Mouse (Mus musculus): ENCODE data around the gene Pyroxd2. TPM values are rescaled to one million over a fixed set of nuclear protein-coding genes. Genes with fewer than 3 reads are reported as not detected.

Pyroxd2 gene
- polyA plus RNA-seq, 1 experiment, result 9.2 TPM

DNA sequence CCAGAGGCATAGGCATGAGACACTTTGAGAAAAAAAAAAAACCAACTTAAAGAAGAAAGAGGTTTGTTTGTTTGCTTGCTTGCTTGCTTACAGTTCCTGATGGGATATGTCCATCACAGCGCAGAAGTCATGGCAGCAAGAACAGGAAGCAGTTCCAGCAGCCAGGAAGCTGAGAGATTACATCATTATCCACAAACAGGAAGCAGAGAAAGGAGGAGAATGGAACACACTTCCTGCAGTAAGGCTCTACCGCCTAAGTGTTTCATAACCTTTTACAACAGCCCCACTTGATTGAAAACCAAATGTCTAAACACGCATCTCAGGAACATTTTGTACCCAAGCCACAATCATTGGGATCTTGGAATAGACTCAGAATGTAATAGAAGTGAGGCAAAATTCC lies 75.6 kb downstream of the Pyroxd2 start:
- TF ChIP-seq POLR2A (IDR thresholded peaks at IDR 0.05; ENCODE audit: borderline replicate concordance, control insufficient read depth, low read depth, low read length) (no peak), CTCF (IDR thresholded peaks at IDR 0.05; ENCODE audit: control insufficient read depth, insufficient read depth, low read length) (no peak)
- Histone ChIP-seq H3K27ac (ENCODE audit: control insufficient read depth, insufficient read depth, low read depth, low read length, poor library complexity) (no peak overlapping the region), H3K4me1 (ENCODE audit: control insufficient read depth, insufficient read depth, low read length) (no peaks in the 10 kb centered on the region; the same call in 1 of the 2 replicates), H3K4me3 (replicated peaks; ENCODE audit: control insufficient read depth, low read depth, low read length) (no peak overlapping the region)
- 43% methylated on average over 3 of the region's 3 CpGs for WGBS

Other genes starting within 250 kb of the Pyroxd2 start
- gene R3hcc1l, start 234.0 kb downstream of the Pyroxd2 start, polyA plus RNA-seq (2011; ENCODE audit: insufficient read depth, insufficient read length, low replicate concordance, missing spikeins), result 11.9 and 21.7 TPM in 2 replicates
- not detected in 2 replicates for gene Loxl4, start 140.0 kb downstream of the Pyroxd2 start, polyA plus RNA-seq (2011; ENCODE audit: insufficient read depth, insufficient read length, low replicate concordance, missing spikeins)
- 5.1 and 16.1 TPM in 2 replicates for gene Hps1, start 27.2 kb upstream of the Pyroxd2 start, polyA plus RNA-seq (2011; ENCODE audit: insufficient read depth, insufficient read length, low replicate concordance, missing spikeins)

All from bone marrow, adult 2 months (tissue).